Mouse (Mus musculus): ENCODE data around the gene Tmprss11c.

DNA sequence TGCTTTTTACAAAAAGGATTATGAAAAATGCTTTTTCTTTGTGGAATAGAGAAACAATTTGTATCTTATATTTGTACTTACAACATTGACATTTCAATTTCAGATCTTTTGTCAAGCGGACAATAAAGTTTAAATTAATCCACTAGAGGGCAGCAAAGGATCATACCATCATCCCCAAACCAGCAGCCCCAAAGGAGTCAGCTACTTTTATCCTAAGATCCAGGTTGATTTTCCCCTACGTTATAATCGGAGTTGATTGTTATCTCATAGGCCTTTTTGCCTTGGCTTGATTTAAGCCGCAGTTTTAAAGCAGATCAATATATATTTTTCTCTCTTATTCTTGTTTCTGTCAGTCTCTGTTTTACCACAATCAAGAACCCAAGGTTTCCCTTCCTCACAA lies 97.8 kb downstream of the Tmprss11c start:
- no peak for TF ChIP-seq POLR2A (IDR thresholded peaks at IDR 0.05; ENCODE audit: borderline replicate concordance, low read depth, low read length)
- no peak for TF ChIP-seq CTCF (IDR thresholded peaks at IDR 0.05; ENCODE audit: low read depth, low read length)

Data from bone marrow macrophage, adult 2 months (primary cell).